Mouse (Mus musculus): Measurements from ENCODE around the gene Tpk1.

GRCm38 (mm10) chr6:43363291-43363820, 302.7 kb downstream of the Tpk1 start:
- no peak for TF ChIP-seq POLR2A (IDR thresholded peaks at IDR 0.05; ENCODE audit: borderline replicate concordance, control insufficient read depth, low read depth, low read length)
- TF ChIP-seq CTCF (IDR thresholded peaks at IDR 0.05; ENCODE audit: control insufficient read depth, insufficient read depth, low read length) = no peak
